Mouse (Mus musculus) cerebellum, postnatal 25 days (tissue): Measurements from ENCODE around the gene Plekhg1.

ENCODE experiments used
- DNase-seq, 2 experiments: peaks; one replicate each; pipeline ENCODE4 v3.0.0; 2021; ENCODE audit warnings: mixed read lengths in 2 of 2

Gene Plekhg1

DNA sequence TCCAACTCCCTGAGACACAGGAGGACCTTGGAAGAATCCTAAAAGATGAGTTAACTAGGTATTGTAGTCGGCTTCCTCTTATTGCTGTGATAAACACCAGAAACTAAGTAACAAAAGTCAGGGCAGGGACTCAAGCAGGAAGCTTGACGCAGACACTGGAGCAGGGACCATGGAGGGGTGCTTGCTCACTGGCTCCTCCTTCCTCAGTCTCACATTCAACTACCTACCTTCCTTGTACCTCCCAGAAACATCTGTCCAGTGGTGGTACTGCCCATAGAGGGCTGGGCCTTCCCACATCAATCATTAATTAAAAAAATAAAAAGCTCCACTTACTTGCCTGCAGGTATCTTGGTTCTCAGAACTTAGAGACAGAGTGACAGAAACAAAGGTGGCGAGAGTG, 152.2 kb downstream of the Plekhg1 start:
- DNase-seq, result no peak

DNA sequence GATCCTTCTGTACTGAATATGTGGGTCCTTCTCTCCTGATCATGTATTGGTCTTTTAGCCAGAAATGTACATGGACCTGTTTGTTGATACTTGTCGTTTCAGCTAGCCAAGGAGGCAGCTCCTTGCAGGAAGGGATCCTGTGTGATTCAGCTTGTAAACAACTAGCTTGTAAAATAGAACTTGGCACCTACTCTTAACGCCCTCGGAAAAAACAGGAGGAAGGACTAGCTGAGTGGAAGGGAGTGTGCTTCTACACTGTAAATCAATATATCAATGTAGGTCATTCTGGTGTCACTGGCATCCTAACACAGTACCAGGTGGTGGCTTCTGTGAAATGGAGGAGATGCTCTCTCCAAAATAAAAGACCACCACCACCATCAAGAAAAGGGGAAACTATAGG, 157.9 kb downstream of the Plekhg1 start:
- no peak for DNase-seq

DNA sequence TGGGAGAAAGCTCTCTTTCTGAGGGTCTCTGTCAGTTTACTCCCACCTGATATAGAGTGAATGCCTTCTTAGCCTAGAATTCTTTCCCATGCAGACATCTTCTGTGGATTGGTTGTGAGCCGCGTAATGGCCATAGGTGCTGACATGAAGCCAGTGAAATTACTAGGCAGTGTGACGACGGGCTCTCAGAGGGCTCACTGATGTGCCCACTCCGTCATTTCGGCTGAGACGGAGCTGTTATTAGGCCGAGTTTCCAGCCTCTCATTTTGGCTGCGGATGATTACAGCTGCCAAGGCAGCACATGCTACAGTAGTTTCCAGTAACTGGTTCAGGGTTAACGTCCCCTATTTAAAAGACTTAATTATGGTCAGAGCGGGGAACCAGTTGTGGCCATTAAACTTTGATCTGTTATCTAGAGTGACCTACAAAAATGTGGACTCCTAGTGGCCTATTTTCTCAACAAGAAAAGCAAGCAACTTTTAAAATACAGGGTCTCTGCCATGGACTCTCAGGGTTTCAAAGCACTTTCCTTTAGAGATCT, 160.3 kb downstream of the Plekhg1 start:
- no peak for DNase-seq

DNA sequence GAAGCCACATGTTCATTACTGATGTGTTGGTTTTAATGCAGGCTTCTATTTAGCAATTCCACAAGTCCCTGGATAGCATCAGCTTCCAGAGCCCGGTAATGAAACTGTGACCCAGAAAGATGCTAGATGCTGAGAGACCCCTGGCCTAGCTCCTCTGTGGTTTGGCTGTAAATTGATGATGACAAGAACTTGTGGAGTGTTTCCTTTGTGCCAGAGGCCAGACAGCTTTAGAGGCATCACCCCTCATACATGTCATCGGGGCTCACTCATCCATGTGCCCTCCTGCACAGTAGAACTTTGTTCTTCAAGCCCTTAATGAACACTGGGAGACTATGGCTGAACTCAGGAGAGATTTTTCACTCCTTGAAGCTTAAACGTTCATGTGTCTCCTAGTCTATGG, 165.6 kb downstream of the Plekhg1 start:
- no peak for DNase-seq

DNA sequence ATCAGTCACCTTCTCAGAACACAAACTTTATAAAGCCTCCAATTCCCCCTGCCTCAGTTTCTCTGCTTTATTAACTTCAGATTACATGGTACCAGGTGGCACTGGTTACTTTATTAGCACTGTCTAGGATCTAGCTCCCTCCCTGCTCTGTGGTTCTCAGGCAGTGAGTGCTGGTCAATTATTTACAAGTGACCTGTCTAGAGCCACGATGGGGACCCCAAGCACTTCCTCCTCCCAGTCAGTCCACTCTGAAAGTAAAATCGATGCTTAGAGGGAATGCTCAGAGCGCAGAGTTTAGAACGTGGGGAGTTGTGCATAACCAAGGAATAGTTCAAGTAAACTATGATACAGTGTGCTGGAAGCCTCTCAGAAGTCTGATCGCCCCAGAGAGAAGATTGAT, 173.9 kb downstream of the Plekhg1 start:
- no peak for DNase-seq

DNA sequence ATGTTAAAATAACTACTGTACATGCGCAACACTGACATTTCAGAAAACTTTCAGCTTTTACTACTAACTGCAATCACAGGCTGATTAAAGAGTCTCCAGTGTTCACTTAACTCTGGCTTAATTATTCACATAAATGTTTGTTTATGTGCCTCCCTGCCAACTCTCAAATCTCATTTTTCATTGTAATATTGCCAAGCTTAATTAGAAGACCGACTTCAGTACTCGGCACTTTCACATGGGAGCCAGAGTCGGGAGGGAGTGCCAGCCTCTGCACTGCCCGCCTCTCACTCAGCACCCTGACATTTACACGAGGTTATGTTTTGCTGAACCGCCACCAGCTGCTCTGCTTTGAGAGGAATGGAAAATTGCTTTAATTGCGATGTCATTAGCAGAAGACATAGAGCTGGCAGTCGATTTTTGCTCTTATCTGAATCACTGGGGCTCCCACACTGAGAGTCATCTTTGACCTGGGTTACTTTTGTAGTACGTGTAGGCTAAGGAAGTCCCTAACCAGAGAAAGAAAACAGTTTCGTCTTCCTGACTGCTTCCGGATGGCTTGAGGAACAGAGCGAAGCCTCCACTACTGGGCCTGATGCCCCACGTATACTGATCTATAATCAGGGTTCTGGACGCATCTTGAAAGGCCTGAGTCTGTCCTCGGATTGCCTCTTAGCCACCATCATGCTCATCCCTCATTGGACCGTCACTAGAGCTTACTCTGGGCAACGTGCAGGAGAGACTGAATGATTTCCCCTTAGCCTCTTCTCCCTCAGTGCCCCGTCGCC, 180.4 kb downstream of the Plekhg1 start:
- DNase-seq, result no peak

DNA sequence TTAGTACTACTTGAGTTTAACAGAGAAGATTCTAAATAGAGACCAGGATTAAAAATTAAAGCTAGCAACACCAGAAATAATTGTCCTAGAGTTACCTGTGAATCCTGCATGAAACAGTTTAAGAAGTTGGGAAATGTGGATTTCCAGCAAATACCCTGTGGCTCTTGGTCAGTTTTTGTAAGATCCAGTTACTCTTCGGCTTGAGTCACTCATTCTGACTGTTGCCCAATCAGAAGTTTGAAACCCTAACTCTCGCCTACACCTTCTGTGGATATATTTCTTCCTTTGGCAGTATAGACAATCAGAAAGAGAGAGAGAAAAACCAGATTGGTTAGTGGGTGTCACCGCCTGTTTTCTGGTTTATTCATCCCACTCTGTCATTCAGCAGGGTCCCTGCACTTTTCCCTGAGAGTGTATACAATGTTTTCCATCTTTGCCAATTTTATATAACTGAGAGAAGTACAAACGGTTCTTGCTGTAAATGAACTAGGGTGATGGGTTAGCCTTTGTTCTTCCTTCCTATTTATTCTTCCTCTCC, 187.9 kb downstream of the Plekhg1 start:
- DNase-seq, result no peak

DNA sequence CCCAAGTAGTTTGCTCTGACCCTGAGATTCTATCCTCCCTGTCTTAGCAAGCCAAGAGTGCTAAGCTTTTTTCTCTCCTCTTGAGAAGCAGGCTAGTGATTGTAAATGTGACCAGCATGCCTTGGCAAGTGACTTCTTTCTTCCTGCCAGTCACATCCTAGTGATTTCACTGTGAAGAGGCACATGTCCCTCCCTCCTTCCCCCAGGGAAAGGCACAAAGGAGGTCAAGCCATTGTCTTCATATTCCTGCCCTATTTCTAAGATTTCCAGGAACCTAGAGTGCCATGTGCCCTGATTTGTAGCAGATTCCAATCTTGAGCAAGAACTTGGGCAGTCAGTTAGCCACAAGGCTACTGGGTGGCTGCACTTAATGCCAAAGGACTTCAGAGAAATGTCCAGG, 191.7 kb downstream of the Plekhg1 start:
- no peak for DNase-seq

DNA sequence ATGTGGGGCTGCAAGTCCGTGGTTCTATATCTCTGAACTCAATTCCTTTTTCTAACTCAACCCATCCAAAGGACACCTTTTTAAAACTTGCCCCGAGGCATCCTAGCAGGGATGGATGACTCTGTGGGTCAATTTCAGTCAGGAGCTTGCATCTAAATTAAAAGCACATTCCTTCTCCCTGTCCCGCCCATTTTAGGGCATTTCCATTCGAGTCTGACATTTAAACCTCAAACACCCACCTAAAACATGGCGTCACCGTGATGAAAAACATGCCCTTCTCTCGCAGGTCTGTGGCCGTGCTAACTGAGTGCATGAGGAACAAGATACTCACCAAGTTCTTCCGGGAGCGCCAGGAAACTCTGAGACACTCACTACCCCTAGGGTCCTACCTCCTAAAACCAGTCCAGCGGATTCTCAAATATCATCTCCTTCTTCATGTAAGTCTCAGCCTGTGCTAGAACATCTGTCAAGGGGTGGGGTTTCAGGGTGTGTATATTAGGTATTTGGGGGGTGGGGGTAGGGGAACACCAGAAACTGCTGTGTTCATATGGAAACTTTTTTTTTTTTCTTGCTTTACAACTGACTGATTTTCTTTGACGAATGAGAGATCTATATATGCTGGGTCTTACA, 193.3 kb downstream of the Plekhg1 start:
- no peak for DNase-seq

DNA sequence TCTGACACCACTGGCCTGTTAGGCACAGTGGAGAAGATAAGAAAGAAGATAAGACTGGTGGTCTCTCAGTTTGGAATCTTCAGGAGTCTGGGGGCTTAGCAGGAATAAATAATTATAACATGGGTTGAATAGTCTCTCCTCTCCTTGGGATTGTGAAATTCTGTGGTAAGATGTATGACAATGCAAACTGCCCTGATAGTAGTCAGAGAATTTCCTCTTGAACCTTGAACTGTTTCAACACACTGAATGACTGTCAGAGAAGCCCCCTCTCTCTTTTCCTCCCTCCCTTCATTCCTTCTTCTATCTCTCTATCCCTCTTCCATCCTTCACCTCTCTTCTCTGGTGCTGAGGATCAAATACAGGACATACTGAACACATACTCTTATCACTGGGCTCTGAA, 196.7 kb downstream of the Plekhg1 start:
- DNase-seq, result no peak

DNA sequence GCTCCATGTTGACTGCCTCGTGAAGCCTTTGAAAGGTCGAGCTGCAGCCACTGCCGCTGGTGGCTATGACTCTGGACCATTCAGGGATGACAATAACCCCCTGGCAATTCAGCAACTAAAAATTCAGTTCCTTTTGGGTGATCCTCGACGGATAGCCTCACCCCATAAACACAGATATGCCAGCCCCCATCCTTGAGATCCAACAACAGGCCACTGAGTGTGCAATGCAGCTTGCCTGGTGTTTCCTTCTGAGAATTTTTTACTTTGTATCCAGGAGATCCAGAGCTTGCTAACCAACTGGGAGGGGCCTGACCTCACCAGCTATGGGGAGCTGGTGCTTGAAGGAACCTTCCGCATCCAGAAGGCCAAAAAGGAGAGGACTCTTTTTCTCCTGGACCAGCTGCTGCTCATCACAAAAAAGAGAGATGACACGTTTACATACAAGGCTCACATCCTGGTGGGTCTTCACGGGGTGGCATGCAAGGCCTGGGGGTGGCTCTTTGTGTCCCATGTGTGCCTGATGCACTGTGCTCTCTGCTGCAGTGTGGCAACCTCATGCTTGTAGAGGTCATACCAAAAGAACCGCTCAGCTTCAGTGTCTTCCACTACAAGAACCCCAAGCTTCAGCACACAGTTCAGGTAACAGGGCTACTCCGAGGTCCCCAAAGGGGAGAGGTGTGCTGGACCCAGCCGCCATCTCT, 199.9 kb downstream of the Plekhg1 start:
- DNase-seq, result no peak

DNA sequence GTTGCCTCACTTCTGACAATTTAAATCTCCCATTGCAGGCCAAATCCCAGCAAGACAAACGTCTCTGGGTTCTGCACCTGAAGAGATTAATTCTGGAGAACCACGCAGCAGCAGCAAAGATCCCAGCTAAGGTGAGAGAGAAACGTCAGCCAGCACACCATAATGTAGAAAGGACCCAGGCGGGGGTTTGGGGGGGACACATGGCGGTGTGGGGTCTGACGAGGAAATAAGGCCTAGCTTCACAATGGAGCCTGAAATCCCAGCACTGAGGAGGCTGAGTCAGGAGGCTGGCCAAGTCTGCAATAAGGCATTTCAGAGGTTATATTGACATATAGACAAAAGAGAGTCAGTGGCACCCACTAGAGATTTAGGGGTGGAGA, 200.4 kb downstream of the Plekhg1 start:
- no peak for DNase-seq

DNA sequence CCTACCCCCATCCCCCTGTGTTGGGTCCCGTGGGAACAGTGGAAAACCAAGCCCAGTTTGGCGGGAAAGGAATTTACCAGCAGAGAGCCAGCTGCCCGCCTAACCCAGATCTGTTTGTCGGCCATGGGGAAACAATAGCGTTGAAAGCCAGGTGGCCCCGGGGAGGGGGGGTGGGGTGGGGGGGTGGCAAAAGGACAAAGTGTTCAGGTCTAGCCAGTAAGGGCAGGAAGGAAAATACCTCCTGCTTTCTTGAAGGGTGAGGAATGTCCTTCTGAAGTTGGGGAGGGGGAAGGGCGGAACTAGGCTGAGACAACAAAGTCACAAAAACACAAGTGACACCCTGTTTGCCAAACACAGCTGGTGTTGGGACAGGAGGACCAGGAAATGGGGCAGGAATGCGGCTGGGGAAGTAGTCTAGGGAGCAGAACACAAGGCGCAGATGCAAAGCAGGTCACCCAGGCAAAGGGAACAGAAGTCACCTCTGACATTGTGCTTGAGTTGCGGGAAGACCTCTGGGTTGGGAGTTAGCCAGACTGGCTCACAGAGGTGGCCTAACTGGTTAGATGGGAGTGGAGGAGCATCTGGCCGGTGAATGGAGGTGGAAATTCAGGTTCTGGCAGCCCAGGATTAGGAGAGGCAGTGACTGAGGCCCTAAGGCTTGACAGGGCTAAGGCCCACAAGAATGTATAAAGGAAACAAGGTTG, 201.0 kb downstream of the Plekhg1 start:
- no peak for DNase-seq

DNA sequence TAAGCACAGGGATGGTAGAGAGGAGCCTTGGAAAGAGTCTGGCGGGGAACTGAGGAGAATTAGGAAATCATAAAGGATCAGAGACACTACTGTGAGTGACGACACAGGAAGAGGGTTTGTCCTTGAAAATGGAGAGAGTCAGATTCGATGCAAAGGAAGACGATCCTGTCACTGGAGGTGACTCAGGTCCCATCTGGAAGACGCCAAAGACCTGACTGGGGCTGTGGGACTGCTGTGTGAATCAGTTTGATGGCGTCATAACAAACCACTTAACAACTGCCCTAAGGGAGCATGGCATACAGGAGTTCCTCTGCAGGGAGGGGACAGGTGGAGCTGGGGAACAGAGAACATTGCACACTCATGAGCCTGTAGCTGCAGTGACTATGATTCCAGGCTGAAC, 202.1 kb downstream of the Plekhg1 start:
- no peak for DNase-seq

DNA sequence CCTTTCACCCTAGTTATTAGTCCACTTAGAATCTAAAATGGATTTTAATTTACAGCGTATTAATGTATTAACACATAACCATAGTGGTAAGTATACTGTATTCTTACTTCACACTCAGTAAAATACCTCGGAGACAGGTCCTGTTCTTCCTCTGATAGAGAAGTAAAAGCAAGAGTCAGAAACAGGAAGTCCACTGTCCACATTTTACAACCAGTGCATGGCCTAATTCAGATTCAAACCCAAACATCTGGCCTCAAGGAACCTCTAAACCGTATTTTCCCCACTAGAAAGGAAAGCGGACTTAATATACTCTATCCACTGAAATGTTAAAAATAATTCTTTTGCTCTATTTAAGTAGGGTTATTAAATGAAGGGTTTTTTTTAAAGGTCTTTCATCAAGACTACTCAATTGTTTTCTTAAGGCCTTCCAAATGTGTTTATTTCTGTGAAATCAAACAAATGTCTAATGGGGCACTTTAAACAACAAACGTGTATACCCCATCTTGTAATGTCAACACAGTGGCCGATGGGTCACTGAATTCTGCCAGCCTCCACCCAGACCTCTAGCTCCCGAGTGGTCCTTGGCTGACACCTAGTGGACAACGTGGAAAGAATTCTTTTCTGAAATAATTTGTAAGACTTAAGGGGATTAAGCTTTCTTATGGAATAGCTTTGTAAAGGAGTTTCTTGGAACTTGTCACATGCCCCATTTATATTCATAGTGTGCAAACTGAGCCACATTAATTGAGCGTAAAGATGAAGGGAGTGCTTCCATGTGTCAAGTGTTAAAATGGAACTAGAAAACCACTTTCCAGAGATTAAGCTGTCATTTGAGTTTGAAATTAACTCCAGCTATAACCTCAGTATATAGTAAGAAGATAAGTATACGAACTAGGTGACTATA, 203.6 kb downstream of the Plekhg1 start:
- peak; percentile 64 to 83 for DNase-seq

DNA sequence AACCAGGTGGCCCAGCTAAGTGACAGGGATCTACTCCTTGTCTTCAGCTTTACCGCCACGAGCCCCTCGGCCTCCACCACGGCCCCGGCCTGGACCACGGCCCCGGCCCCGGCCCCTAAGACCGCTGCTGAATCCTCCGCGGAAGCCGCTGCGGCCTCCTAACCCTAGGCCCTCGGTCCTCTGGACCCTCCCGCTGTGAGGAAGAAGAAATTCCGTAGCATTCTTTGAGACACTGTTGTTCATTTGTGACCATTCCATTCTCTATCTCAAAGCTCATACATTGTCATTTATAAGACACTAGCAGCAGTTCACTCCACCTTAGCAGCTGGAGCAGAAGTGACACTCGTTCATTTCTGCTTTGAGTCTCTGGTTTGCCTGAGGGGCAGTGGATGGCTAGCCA, 206.7 kb downstream of the Plekhg1 start:
- no peak for DNase-seq

DNA sequence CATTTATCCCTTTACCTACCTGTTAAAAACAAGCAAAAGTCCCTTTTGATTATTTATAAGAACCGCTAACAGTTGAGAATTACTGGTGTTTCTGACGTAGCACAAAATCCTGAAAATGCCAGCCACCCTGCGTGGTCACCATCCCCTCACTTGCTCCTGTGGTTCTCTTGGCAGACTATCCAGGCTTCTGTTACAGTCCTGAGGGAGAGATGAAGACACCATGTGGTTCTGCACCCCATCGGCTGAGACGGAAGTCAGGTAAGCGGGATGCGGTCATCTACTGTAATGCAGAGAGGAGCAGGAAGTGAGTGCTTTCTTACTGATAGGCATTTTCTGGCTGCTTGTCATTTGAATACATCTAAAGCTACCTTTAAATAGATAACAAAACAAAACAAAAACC, 207.2 kb downstream of the Plekhg1 start:
- DNase-seq, result no peak

DNA sequence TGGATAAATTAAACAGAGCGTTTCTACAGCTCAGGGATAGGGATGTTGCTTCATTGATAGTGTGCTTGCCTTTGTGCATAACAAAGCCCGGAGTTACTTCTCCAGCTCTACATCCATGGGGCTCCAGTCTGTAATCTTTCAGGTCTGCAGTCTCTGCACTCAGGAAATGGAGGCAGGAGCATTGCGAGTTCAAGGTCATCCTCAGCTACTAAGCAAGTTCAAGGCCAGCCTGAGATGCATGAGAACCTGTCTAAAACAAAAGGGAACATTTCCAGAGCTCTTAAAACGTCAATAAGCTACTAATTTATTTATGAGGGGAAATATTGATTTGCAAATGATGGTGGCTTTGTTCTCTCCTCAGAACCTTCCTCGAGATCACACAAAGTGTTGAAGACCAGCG, 209.1 kb downstream of the Plekhg1 start:
- DNase-seq, result no peak

DNA sequence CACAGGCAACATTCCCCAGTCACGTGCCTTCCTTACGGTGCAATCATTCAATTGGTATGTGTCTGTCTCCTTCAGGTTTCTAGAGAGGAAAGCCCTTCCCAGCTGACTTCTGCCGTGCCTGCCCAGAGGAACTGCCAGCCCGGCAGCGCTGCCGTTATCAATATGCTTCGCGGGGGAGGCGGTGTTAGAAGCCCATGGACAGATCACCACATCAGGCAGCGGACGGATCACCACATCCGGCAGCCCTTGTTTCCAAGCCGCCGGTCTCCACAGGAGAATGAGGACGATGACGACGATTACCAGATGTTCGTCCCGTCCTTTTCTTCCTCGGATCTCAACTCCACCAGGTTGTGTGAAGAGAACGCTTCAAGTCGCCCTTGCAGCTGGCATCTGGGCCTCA, 216.3 kb downstream of the Plekhg1 start:
- DNase-seq, result no peak

DNA sequence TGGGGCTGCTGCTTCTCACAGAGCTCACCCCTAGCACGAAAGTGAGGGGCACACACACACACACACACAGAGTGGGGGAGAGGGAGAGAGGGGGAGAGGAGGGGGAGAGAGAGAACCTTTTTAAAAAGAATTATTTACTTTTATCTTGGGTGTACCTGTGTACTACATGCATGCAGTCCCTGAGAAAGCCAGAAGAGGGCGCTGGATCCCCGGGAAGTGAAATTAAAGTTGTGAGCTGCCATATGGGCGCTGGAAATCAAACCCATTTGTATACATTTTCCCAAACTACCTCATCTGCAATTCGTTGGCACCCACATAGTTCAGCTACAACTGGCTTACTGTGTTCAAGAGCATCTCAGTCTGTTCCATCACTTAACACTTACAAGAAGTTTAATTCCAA, 218.4 kb downstream of the Plekhg1 start:
- no peak for DNase-seq

DNA sequence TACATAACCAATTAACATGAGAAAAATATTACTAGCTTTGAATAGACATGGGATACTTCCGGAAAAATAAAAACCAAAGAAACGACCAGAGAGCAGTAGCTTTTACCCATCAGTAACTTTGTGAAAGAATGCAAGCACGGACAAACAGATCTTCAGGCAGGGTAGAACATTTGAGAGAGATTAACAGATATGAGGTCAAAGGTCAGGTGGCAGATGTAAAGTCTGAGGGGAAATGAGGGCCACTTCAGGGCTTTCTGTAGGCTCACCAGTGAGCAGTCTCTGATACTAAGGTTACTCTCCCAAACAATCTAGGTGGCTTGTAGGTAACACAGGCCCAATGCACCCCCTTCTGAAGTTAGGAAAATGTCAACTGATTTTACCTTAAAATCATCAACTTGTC, 228.9 kb downstream of the Plekhg1 start:
- no peak for DNase-seq

DNA sequence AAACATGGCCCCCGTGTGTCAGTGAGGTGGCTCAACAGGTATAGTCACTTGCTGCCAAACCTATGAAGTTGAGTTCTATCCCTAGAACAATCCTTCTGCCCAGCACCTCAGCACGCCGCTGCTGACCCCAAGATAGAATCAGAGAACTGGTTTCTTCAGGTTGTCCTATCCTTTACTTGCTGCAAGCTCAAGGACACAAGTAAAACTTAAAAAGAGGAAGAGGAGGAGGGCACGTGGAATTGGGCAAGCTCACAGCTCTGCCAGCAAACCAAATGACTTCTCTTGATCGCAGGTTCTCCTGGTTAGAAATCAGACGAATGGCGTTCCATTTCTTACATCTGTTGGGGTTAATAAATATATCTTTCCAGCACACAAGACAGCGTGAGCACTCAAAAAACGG, 232.1 kb downstream of the Plekhg1 start:
- no peak for DNase-seq
